Mouse (Mus musculus) lung, postnatal 0 days (tissue): Measurements from ENCODE around the gene Asb2. TPM values are rescaled to one million over a fixed set of nuclear protein-coding genes. Genes with fewer than 3 reads are reported as not detected.

Experiments
- ATAC-seq: fragments of 200-750 bp; cut with Nextera tagmentation; 2 replicates; pipeline ENCODE4 v1.8.0; 2017; ENCODE audit warnings: moderate library complexity
- DNase-seq: peaks from one replicate; pipeline ENCODE4 v3.0.0-alpha.2; 2016; ENCODE audit warnings: low spot score
- H3K27ac ChIP-seq: fragments of 300-500 bp; sonication (generic); 2 replicates; pipeline ENCODE4 v1.5.1; 2014; ENCODE audit warnings: antibody characterized with exemption, mild to moderate bottlenecking, low read length, mixed read lengths
- H3K27me3 ChIP-seq: fragments of 300-500 bp; sonication (generic); replicated peaks from 2 replicates; pipeline ENCODE4 v1.6.1; 2014; ENCODE audit warnings: low read length, mixed read lengths; ENCODE audit not compliant: insufficient read depth
- H3K36me3 ChIP-seq: fragments of 300-500 bp; sonication (generic); 2 replicates; pipeline ENCODE4 v1.6.1; 2014; ENCODE audit warnings: low read length, mixed read lengths; ENCODE audit not compliant: insufficient read depth
- H3K4me1 ChIP-seq: fragments of 300-500 bp; sonication (generic); 2 replicates; pipeline ENCODE4 v1.6.1; 2014; ENCODE audit warnings: antibody characterized with exemption, low read depth, low read length, mixed read lengths; ENCODE audit not compliant: insufficient read depth
- H3K4me2 ChIP-seq: fragments of 300-500 bp; sonication (generic); replicated peaks from 2 replicates; pipeline ENCODE4 v1.6.1; 2014; ENCODE audit warnings: low read depth, mild to moderate bottlenecking, low read length, moderate library complexity, mixed read lengths
- H3K4me3 ChIP-seq: fragments of 300-500 bp; sonication (generic); 2 replicates; pipeline ENCODE4 v1.5.1; 2014; ENCODE audit warnings: low read depth, low read length
- H3K9ac ChIP-seq: fragments of 300-500 bp; sonication (generic); replicated peaks from 2 replicates; pipeline ENCODE4 v1.6.1; 2014; ENCODE audit warnings: low read depth, mild to moderate bottlenecking
- H3K9me3 ChIP-seq: fragments of 300-500 bp; sonication (generic); 2 replicates; pipeline ENCODE4 v1.6.1; 2016; ENCODE audit warnings: low read length, mixed read lengths
- CTCF ChIP-seq: IDR thresholded peaks from 2 replicates; pipeline ENCODE4 v1.5.1; 2016; ENCODE audit warnings: antibody characterized with exemption, mild to moderate bottlenecking
- EP300 ChIP-seq: IDR thresholded peaks from 2 replicates; pipeline ENCODE4 v1.6.1; 2016; ENCODE audit warnings: antibody characterized with exemption, mild to moderate bottlenecking, control low read depth
- WGBS: fragments of 180-500 bp; shearing (Covaris S2); extraction: QIAGEN DNeasy Blood & Tissue Kit; methylation state at CpG from one replicate; pipeline ENCODE4 v1.1.7; 2014; 5-methylcytosine and 5-hydroxymethylcytosine counted together
- polyA plus RNA-seq: library from polyadenylated mRNA; unstranded; fragments of >200 nt; fragmentation: Nextera tagmentation; extraction: Ambion mirVana; gene quantifications from 2 replicates; pipeline ENCODE4 v1.2.1, GENCODE M21; 2015

Asb2 gene
- polyA plus RNA-seq, 1 experiment from 2014 or later = 5.1 TPM

- Histone ChIP-seq H3K27ac (no peak overlapping the region), H3K9me3 (no peaks in the 10 kb centered on the region), H3K36me3 (no peaks in the 10 kb centered on the region), H3K4me1 (no peaks in the 10 kb centered on the region), H3K4me3 (no peak overlapping the region), H3K27me3 (no peaks in the 10 kb centered on the region), H3K9ac (no peak overlapping the region), H3K4me2 (no peak overlapping the region)
- TF ChIP-seq CTCF (peak; percentile 72), EP300 (no peak)
- DNase-seq = no peak
- no peak for ATAC-seq
- 21% methylated on average over 3 of the region's 3 CpGs for WGBS
Observed at GRCm38 (mm10) chr12:103306720-103307119, 49.1 kb downstream of the Asb2 start.

- no peaks in the 10 kb centered on the region for H3K27me3 ChIP-seq
- WGBS = 21% methylated on average over 2 of the region's 2 CpGs
- ATAC-seq (no peak), DNase-seq (no peak)
- H3K9me3 ChIP-seq = no peaks in the 10 kb centered on the region
- H3K4me2 ChIP-seq = no peak overlapping the region
- no peaks in the 10 kb centered on the region for H3K4me1 ChIP-seq
- H3K9ac ChIP-seq = no peak overlapping the region
- H3K27ac ChIP-seq = no peak overlapping the region
- no peaks in the 10 kb centered on the region for H3K36me3 ChIP-seq
- TF ChIP-seq CTCF (peak; percentile 49), EP300 (no peak)
- no peak overlapping the region for H3K4me3 ChIP-seq
Observed at GRCm38 (mm10) chr12:103306224-103306623, 49.6 kb downstream of the Asb2 start.

- Histone ChIP-seq H3K4me1 (no peaks in the 10 kb centered on the region), H3K27me3 (no peaks in the 10 kb centered on the region), H3K9ac (no peak overlapping the region), H3K9me3 (no peaks in the 10 kb centered on the region), H3K27ac (no peak overlapping the region), H3K4me2 (no peak overlapping the region), H3K36me3 (no peaks in the 10 kb centered on the region), H3K4me3 (no peak overlapping the region)
- DNase-seq (no peak), ATAC-seq (no peak)
- TF ChIP-seq EP300 (no peak), CTCF (no peak)
- WGBS = 87% methylated on average over 1 of the region's 1 CpGs
Observed at GRCm38 (mm10) chr12:103302960-103303359, 52.8 kb downstream of the Asb2 start.

- ATAC-seq = no peak
- 40% methylated on average over 2 of the region's 2 CpGs for WGBS
- TF ChIP-seq CTCF (peak; percentile 90), EP300 (no peak)
Observed at GRCm38 (mm10) chr12:103301645-103302044, 54.2 kb downstream of the Asb2 start.

GRCm38 (mm10) chr12:103300493-103300892 lies 55.3 kb downstream of the Asb2 start:
- TF ChIP-seq EP300 = no peak
- TF ChIP-seq CTCF = no peak
- no peak for ATAC-seq

More at GRCm38 (mm10) chr12:103301645-103302044, 54.2 kb downstream of the Asb2 start:
- H3K4me1 ChIP-seq = no peaks in the 10 kb centered on the region
- H3K4me3 ChIP-seq = no peak overlapping the region
- peak; percentile 48 for DNase-seq
- no peak overlapping the region for H3K4me2 ChIP-seq
- H3K9ac ChIP-seq = no peak overlapping the region
- no peaks in the 10 kb centered on the region for H3K36me3 ChIP-seq
- no peaks in the 10 kb centered on the region for H3K27me3 ChIP-seq
- H3K27ac ChIP-seq = no peak overlapping the region
- no peaks in the 10 kb centered on the region for H3K9me3 ChIP-seq

GRCm38 (mm10) chr12:103296292-103296691 lies 59.5 kb downstream of the Asb2 start:
- no peaks in the 10 kb centered on the region for H3K36me3 ChIP-seq
- H3K4me2 ChIP-seq = no peak overlapping the region
- no peak for ATAC-seq
- no peaks in the 10 kb centered on the region for H3K27me3 ChIP-seq
- no peaks in the 10 kb centered on the region for H3K4me1 ChIP-seq
- WGBS = 11% methylated on average over 4 of the region's 4 CpGs
- DNase-seq = no peak
- no peak for TF ChIP-seq EP300
- TF ChIP-seq CTCF = no peak
- H3K9ac ChIP-seq = no peak overlapping the region
- no peaks in the 10 kb centered on the region for H3K9me3 ChIP-seq
- H3K4me3 ChIP-seq = no peak overlapping the region
- no peak overlapping the region for H3K27ac ChIP-seq

More at GRCm38 (mm10) chr12:103300493-103300892, 55.3 kb downstream of the Asb2 start:
- H3K27me3 ChIP-seq = no peaks in the 10 kb centered on the region
- no peaks in the 10 kb centered on the region for H3K4me1 ChIP-seq
- H3K9me3 ChIP-seq = no peaks in the 10 kb centered on the region
- H3K9ac ChIP-seq = no peak overlapping the region
- 63% methylated on average over 9 of the region's 9 CpGs for WGBS
- no peak overlapping the region for H3K4me2 ChIP-seq
- no peak overlapping the region for H3K4me3 ChIP-seq
- H3K27ac ChIP-seq = no peak overlapping the region
- no peak for DNase-seq
- H3K36me3 ChIP-seq = no peaks in the 10 kb centered on the region

- WGBS = 71% methylated on average over 3 of the region's 3 CpGs
- no peak overlapping the region for H3K9ac ChIP-seq
- no peaks in the 10 kb centered on the region for H3K9me3 ChIP-seq
- ATAC-seq (no peak), DNase-seq (no peak)
- no peak overlapping the region for H3K4me3 ChIP-seq
- H3K36me3 ChIP-seq = no peaks in the 10 kb centered on the region
- no peak overlapping the region for H3K4me2 ChIP-seq
- no peak overlapping the region for H3K27ac ChIP-seq
- H3K27me3 ChIP-seq = no peaks in the 10 kb centered on the region
- no peaks in the 10 kb centered on the region for H3K4me1 ChIP-seq
- no peak for TF ChIP-seq EP300
- no peak for TF ChIP-seq CTCF
Observed at GRCm38 (mm10) chr12:103292366-103292765, 63.4 kb downstream of the Asb2 start.
